Comparison of ENCODE assay signal across 8 mouse cellular contexts in genomic region chr17:56758132-56758531, GRCm38 (mm10). TPM values are rescaled to one million over a fixed set of nuclear protein-coding genes. Genes with fewer than 3 reads are reported as not detected.
DNase-seq lines count a peak whose midpoint lies in the region; ATAC-seq lines count a peak whose summit lies in the region.

No protein-coding gene starts in this region.

- peaks cover 72% of the 10 kb centered on the region for H3K27me3 ChIP-seq in heart, embryonic 13.5 days (replicated peaks)
- H3K27me3 ChIP-seq in lung, embryonic 16.5 days (ENCODE audit: control insufficient read depth, insufficient read depth, low read depth, low read length) = peaks cover 38% of the 10 kb centered on the region

- H3K9me3 ChIP-seq in heart, embryonic 13.5 days = peaks cover 8% of the 10 kb centered on the region; the same call in 1 of the 2 replicates
- no peaks in the 10 kb centered on the region for H3K9me3 ChIP-seq in lung, embryonic 16.5 days (ENCODE audit: control insufficient read depth, low read length)

- no peak overlapping the region for H3K9ac ChIP-seq in heart, embryonic 13.5 days
- no peak overlapping the region for H3K9ac ChIP-seq in lung, embryonic 16.5 days (ENCODE audit: low read length)

- peak; percentile 52 to 79 for DNase-seq in urinary bladder, adult 18-20 months (ENCODE audit: low spot score in 2 of 2)
- no peak for DNase-seq in urinary bladder, postnatal 10 days (ENCODE audit: low spot score)
- DNase-seq in cerebellum, adult 9-11 months = peak; percentile 72
- DNase-seq in kidney, postnatal 4 days = peak; percentile 85 to 90
- DNase-seq in right cerebral cortex, postnatal 10 days (ENCODE audit: low spot score in 2 of 2) = peak; percentile 53 to 71
- DNase-seq in urinary bladder, postnatal 25 days (ENCODE audit: low spot score) = peak; percentile 86

- 0 out of 2 replicates have a peak, but pooled peaks have one; percentile 6 for ATAC-seq in heart, embryonic 13.5 days (ENCODE audit: extremely low read depth, insufficient number of reproducible peaks, low FRiP score, low TSS enrichment)
- ATAC-seq in lung, embryonic 16.5 days (ENCODE audit: low read depth) = peak; percentile 15; the same call in 1 of the 2 replicates

- H3K36me3 ChIP-seq in heart, embryonic 13.5 days = no peaks in the 10 kb centered on the region
- no peaks in the 10 kb centered on the region for H3K36me3 ChIP-seq in lung, embryonic 16.5 days (ENCODE audit: control insufficient read depth, insufficient read depth, low read length)

- peak overlapping the region; percentile 97 for H3K4me2 ChIP-seq in heart, embryonic 13.5 days
- H3K4me2 ChIP-seq in lung, embryonic 16.5 days (ENCODE audit: low read depth, low read length) = peak overlapping the region; percentile 99

- H3K4me3 ChIP-seq in heart, embryonic 13.5 days = peak overlapping the region; percentile 62; the same call in 1 of the 2 replicates
- no peak overlapping the region for H3K4me3 ChIP-seq in lung, embryonic 16.5 days (ENCODE audit: low read length)

- WGBS in heart, embryonic 13.5 days = 6% methylated on average over 12 of the region's 12 CpGs
- WGBS in lung, embryonic 16.5 days = 8% methylated on average over 12 of the region's 12 CpGs

- peaks cover 40% of the 10 kb centered on the region for H3K4me1 ChIP-seq in heart, embryonic 13.5 days
- peaks cover 37% of the 10 kb centered on the region for H3K4me1 ChIP-seq in lung, embryonic 16.5 days (replicated peaks; ENCODE audit: control insufficient read depth, insufficient read depth, low read length)

- no peak overlapping the region for H3K27ac ChIP-seq in heart, embryonic 13.5 days (replicated peaks)
- no peak overlapping the region for H3K27ac ChIP-seq in lung, embryonic 16.5 days (ENCODE audit: low read length)

RNA-seq across cellular contexts. Expression of gene Nrtn, which starts 0.8 kb away (rescaled TPM):
- polyA plus RNA-seq in heart, embryonic 13.5 days (2015; fragmentation: Nextera tagmentation; extraction: Ambion mirVana) = 7.9 and 8.6 TPM in 2 replicates
- 5.1 and 7.3 TPM in 2 replicates for polyA plus RNA-seq in lung, embryonic 16.5 days (2015; fragmentation: Nextera tagmentation; extraction: Ambion mirVana)

RNA-seq across cellular contexts. Expression of gene Dus3l, which starts 6.4 kb away (rescaled TPM):
- polyA plus RNA-seq in heart, embryonic 13.5 days (2015; fragmentation: Nextera tagmentation; extraction: Ambion mirVana) = 31.9 and 33.2 TPM in 2 replicates
- 40.8 and 43.6 TPM in 2 replicates for polyA plus RNA-seq in lung, embryonic 16.5 days (2015; fragmentation: Nextera tagmentation; extraction: Ambion mirVana)

RNA-seq across cellular contexts. Expression of gene Prr22, which starts 11.9 kb away (rescaled TPM):
- 0.78 and 1.0 TPM in 2 replicates for polyA plus RNA-seq in heart, embryonic 13.5 days (2015; fragmentation: Nextera tagmentation; extraction: Ambion mirVana)
- polyA plus RNA-seq in lung, embryonic 16.5 days (2015; fragmentation: Nextera tagmentation; extraction: Ambion mirVana) = 0.84 and 1.5 TPM in 2 replicates

RNA-seq across cellular contexts. Expression of gene Vmac, which starts 40.3 kb away (rescaled TPM):
- polyA plus RNA-seq in heart, embryonic 13.5 days (2015; fragmentation: Nextera tagmentation; extraction: Ambion mirVana) = 12.7 and 13.3 TPM in 2 replicates
- polyA plus RNA-seq in lung, embryonic 16.5 days (2015; fragmentation: Nextera tagmentation; extraction: Ambion mirVana) = 15.4 and 18.2 TPM in 2 replicates

RNA-seq across cellular contexts. Expression of gene Ndufa11, which starts 40.6 kb away (rescaled TPM):
- polyA plus RNA-seq in heart, embryonic 13.5 days (2015; fragmentation: Nextera tagmentation; extraction: Ambion mirVana) = 783 and 886 TPM in 2 replicates
- polyA plus RNA-seq in lung, embryonic 16.5 days (2015; fragmentation: Nextera tagmentation; extraction: Ambion mirVana) = 424 and 435 TPM in 2 replicates
